Mouse (Mus musculus): Measurements from ENCODE around the gene Pmfbp1. TPM values are rescaled to one million over a fixed set of nuclear protein-coding genes. Genes with fewer than 3 reads are reported as not detected.

Gene Pmfbp1
- under 1 TPM in 1 of 2 experiments, not detected in 1; 0.10 TPM for polyA plus RNA-seq (2017; shearing (Covaris generic))

DNA sequence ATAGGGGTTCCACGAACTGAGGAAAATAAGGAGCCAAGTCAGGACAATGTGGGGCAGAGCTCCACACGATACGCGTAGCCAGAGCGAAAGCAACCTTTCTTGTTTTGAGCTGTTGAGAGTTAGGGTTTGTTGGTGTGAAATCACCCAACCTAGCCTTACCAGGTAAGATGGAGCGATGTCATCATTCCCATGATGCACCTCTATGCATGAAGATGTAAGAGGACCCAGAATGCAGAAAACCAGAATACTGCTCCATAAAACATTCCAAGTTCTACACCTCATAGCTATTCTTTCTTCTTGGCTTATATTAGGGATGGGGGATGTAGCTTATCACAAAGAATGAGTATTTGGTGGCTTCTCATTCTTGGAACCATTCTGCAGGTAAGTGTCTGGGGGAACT is at the start of gene Pmfbp1:
Gene Pmfbp1 (plus strand): TSS at position 301 of the 400 bp plus-strand sequence.

DNA sequence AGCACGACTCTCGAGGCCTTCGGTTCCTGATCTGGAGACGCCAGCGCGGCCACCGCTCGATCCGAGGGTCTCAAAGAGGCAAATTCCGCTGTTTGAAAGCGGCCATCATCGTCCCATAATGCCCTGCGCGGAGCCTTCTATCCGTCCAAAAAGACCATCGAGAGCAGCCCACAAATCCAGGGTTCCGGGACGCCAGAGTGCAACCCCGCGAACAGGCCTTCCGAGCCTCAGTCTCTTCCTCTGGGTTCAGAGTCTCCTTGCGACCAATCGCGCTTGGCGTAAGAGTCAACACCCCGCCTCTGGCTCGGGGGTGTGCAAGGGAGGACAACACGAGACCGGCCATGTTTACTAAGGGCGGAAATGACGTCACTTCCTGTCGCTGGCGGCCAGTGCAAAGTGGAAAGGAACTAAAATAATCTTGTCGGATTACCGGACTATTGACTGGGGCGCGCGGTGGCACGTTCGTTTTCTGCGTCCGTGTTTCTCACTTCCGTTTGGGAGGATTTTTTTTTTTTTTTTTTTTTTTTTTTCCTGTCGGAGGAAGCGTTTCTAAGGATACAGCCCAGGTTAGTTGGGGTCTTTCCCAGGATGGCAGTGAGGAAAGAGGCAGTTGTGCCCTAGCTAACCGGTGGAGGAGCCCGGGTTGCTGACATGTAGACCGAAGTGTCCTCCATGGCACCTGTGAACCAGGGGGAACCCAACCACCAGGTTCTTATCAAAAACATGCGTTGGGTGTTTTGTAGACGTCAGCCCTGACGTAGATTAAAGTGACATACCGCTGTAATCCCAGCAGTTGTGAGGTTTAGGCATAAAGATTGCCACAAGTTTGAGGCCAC is 71.9 kb downstream of the Pmfbp1 start, which contains the start of the genes Dhx38 and Txnl4b:
Gene Dhx38 (minus strand): TSS at position 364 of the 836 bp plus-strand sequence.
Gene Txnl4b (plus strand): TSS at position 395 of the 836 bp plus-strand sequence.

DNA sequence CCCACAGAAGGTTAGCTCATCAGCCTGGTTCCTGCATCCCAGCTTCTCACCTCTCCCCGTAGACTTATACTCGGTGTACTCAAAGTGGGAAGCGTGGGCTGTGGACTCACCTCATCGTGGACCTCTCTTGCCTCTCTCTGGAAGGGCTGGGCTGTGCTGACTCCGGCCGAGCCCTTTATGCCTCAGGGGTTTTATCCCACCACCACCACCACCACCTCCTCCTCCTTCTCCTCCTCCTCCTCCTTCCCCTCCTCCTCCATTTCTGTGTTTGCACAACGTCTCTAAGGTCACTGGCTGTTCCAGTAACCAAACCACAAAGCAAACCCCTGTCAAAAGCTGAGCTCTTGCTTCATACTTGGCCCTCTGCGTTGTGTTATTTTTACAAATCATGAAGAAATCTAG is 85.1 kb downstream of the Pmfbp1 start, which contains the start of gene Hp:
Gene Hp (minus strand): TSS at position 273 of the 402 bp plus-strand sequence.

Other genes starting within 250 kb of the Pmfbp1 start
- gene Dhx38, start 71.8 kb downstream of the Pmfbp1 start, polyA plus RNA-seq (2017; shearing (Covaris generic)): 10 to 100 TPM; 13.5 to 23.9 TPM
- 1 to 10 TPM; 4.3 to 5.0 TPM for gene Txnl4b, start 71.9 kb downstream of the Pmfbp1 start, polyA plus RNA-seq (2017; shearing (Covaris generic))
- gene Hp, start 85.1 kb downstream of the Pmfbp1 start, polyA plus RNA-seq (2017; shearing (Covaris generic)): under 1 TPM in 1 of 2 experiments, not detected in 1; 0.24 TPM
- gene Dhodh, start 114.6 kb downstream of the Pmfbp1 start, polyA plus RNA-seq (2017; shearing (Covaris generic)): 10 to 100 TPM; 22.5 to 33.6 TPM
- 1 to 10 TPM in 1 of 2 experiments, under 1 TPM in 1; 0.81 to 1.4 TPM for gene Pkd1l3, start 120.5 kb downstream of the Pmfbp1 start, polyA plus RNA-seq (2017; shearing (Covaris generic))
- gene Ist1, start 199.2 kb downstream of the Pmfbp1 start, polyA plus RNA-seq (2017; shearing (Covaris generic)): 100 to 1,000 TPM; 110 to 140 TPM
- gene Zfp821, start 211.5 kb downstream of the Pmfbp1 start, polyA plus RNA-seq (2017; shearing (Covaris generic)): 10 to 100 TPM in 1 of 2 experiments, 1 to 10 TPM in 1; 9.9 to 11.4 TPM
- 1 to 10 TPM; 2.5 to 2.6 TPM for gene Atxn1l, start 243.7 kb downstream of the Pmfbp1 start, polyA plus RNA-seq (2017; shearing (Covaris generic))

All from activated CD4-positive, CD25-positive, alpha-beta regulatory T cell (primary cell).